Mouse (Mus musculus) Muller cell, postnatal 12 days (primary cell): Measurements from ENCODE around the gene Usp25.
A peak's percentile ranks its signal among the peaks of the same experiment; 100 is the strongest.

Source experiments
- DNase-seq: peaks from one replicate; pipeline ENCODE4 v3.0.0-alpha.2; 2015; ENCODE audit errors: inconsistent ontology term

Usp25 gene

DNA sequence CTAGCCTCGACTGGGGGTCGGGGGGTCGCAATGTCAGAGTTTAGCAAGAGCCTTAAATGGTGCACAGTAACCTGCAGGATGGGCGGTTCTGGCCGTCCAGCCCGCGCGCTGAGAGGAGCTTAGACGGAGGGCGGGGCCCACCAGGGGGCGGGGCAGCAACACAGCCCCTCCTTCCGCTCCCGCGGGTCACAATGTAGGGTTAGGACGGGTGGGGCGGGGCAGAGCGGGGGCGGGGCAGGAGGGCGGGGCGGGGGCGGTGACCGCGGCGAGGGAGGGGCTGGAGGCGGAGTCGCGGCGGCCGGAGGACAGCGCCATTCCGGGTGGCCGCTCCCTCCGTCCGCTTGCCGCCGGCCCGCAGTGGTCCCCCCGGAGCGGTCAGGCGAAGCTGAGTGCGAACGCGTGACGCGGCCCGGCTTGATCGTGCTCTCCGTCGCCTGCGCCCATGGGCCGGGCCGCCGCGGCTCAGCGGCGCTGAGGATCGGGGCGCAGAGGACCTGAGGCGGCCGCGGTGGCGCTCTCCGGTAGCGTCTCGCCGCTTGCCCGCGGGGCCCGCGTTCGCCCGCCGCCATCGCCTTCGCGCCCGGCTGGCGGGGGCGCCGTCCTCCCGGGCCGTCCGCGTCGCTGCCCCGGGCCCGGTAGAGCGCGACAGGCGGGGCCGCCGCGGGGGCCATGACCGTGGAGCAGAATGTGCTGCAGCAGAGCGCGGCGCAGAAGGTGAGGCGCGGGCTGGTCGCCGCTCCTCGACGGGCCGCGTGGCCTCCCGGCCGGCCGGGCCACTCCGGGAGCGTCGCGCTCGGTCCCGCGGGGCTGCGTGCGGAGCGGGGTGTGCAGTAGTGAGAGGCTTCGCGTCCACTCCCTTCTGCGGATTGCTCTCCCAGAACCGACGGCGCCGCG is at the start of gene Usp25:
Gene Usp25, plus strand, starts transcription at position 280 of the 894 bp plus-strand sequence.
- DNase-seq: peak; percentile 92

DNA sequence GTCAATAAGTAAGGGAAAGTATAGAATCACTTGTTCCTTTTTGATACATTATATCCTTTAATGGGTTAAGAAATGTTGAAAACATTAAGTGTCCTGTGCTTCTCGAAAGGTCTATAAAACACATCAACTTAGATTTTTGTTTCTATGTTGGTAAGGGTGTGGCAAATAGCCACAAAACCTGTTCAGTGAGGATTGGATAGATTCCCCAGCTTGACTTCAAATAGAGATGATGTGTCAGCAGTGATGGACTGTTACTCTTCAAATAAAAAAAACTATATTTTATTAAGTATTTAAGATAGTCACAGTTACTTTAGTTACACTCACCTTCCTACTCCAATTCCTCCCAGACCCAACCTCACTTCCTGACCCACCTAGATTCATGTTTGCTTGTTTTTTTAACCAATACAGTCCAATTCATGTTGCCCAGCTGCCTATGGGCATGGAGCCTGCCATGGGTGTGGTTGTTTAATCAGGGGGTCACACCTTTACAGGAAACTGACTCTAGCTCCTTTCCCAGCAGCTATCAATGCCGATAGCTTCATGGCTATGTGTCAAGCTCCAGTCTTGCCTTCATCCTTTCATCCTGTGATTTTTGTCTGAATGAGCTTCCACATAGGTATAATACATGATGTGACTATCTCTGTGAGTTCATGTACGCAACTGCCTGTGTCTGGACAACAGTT is 45.8 kb upstream of the Usp25 start:
- DNase-seq: no peak

DNA sequence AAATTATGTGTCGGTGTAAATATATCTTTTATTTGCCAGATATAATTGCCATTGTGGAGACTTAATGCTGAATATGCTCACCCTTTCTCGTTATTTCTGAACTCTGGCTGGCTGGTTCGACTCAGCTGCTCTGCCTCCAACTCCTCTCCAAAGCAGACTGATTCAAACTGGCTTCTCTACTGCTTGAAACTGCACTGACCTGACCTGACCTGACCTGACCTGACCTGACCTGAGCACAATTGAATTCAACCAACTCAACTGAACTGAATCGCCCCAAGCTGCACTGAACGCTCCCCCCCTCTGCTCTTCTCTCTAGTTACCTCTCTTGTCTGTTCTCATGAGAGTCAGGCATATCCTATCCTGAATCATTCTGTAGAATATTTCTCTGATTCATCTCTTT is 42.3 kb upstream of the Usp25 start:
- no peak for DNase-seq

DNA sequence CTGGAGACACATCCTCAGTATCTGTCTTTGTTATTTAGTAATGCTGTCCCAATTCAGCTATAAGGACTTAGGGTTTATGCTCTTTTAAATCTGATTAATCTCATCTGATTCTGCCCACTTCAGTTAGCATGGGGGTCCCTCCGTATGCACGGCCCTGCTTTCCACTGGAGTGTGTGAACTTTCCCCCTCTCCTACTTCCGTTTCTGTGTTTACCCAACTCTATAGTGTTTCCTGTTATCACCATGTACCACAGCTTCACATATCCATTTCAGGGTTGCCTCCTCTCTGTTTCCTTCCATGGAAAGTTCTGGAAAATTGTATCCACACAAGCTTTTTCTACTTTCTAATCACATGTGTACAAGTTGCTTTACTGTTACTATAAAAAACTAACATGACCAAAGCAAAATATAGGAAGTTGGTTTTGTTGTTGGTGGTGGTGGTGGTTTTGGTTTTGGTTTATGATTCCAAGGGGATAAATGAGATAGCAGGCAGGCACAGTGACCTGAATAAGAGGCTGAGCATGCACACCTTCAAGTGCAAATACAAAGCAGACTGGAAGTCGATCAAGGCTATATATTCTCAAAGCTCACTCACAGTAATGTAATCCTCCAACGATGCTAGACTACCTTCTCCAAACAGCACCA is 36.6 kb upstream of the Usp25 start:
- DNase-seq: no peak

DNA sequence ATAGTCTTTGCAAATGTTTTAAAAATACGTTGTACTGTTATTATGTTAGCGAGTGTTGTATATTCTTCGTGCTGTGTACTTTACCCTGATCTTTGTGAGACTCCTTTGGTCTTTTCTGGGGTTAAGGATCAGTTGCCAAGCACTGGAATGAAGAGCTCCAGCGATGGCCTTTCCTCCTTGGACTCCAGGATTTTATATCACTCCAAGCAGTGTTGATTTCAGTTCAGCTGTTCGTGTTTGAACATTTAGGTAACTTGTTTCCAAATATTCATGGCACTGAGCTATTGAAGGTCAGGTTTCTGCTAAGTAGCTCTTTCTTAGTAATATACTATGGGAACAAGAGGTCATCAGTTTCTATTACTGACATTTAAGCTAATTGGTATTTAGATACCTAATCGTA is 29.8 kb upstream of the Usp25 start:
- no peak for DNase-seq

DNA sequence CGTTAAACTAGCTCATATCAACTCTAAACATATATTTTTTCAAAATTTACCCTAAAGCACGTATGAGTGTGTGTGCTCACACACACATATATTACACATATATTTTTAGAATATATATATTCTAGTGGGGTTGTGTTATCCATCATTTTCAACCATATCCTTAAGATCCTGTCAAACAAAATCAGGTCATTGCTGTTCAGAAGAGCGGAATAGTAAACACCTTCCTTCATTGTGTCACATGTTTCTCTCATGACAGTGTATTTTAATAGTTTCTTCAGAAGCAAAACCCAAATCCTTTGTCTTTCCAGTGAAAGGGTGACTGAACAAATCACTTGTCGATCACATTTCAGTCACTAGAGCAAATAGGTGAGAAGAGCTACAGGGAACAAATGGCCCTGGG is 25.8 kb upstream of the Usp25 start:
- DNase-seq: no peak

DNA sequence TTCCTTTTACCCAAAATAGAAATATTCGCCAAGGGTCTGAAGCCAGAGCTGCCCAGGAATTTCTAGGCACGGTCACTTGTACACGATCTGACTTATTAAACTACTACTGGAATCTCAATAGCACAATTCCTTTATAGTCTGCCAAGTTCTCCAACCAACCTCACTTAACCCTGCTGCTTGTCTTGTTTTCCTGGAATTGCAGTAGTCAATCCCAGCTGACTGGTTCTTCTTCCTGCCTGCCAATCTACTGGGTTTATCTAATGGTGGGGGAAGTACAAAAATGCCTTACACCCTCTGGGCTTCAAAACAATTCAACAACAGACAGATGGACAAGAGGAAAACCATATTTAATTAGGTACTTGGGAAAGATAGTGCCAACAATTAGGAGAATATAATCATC is 9.6 kb upstream of the Usp25 start:
- DNase-seq: peak; percentile 84

DNA sequence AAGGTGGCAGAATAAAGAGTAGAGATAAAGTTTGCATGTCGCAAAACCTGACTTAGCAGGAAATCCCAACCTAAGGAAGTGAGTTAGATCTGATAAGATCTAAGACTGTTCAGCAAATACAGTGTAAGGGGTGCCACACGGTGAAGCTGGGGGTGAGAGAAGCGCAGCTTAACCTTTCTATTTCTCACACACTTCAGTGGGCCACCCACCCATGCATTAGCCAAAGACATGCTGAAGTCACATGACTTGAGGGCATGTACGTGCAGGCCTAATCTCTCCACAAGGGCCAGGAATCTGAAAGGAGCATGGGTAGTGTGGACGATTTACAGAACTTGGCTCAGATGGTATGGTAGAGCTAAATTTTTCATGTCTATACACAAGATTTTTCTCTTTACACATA is 4.3 kb upstream of the Usp25 start:
- DNase-seq: no peak

DNA sequence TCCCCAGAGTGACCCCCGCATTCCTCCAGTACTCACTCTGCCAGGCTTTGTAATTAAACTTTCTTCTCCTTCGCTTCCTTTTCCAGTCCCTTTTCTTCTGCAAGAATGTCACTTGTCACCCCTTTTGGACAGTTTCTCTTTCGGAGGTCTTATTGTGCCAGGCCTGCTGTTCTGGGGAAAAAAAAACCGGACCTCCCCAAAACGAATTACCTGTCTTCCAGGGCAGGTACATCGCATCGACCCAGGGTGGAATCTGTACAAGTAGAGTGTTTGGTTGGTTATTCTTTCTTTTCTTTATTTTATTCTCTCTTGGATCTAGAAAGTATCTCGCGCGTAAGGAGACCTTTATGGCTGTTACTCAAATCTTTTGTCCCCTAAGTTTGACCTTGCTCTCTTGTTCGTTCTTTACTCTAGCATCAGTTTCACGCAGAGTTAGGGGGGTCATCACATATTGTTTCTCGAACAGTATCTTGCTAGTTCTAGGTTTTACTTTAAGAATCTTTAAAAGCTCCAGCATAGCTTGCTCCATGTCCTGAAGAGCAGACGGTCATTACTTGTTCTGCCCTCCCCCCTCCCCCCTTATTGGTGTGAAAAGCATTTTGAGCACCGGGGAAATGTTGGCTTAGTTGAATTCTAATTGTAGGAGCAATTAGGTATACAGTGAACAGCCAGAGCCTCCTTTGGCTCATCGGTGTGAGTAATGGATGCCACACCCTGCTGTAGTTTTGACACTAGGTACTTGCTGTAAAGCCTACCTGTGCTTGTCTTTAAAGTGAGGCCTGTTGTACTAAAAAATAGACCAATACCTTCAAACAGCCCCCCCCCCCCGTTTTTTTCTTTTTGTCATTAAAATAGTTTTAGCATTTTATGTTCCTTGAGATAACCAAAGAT is 1.1 kb downstream of the Usp25 start:
- peak; percentile 41 for DNase-seq

DNA sequence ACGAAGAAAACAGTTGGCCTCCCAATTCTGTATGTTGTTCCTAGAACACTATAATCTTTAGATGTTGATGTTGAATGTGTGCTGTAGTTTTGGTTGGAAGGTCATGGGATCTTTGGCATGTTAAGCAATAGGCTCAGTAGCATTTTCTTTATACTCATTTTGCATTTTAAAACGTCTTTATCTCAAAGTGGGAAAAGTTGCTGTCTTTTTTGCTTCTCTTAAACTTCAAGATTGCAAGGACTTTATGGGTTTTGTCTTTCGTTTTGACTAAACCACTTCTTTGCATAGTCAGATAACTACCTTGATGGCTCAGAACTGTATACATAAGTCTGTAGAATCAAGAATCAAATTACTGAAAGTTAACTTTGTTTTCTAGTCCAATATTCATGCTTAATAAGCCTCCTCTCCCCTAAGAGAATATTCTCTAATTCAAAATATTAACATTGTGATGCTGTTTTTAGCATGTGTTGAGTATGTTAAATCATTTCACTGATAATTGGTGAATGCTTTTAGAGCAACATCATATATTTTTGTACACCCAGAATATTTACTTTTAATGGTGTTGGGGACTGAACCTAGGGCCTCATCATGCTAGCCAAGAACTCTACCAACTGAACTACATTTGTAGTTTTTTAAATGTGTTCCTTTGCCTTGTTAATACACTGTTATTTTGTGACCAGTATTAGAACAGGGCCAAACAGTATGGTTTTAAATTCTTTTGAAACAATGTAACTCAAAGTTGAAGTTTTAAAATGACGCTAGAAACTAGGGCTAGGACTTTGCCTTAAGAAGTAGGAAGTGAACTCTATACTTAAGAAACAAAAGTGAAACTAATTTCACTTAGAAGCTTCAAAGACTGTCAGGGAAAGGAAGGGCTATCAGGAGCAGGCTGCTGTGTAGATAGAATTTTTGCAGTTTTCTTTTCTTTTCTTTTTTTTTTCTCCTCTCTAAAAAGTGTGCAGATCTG is 2.2 kb downstream of the Usp25 start:
- no peak for DNase-seq

DNA sequence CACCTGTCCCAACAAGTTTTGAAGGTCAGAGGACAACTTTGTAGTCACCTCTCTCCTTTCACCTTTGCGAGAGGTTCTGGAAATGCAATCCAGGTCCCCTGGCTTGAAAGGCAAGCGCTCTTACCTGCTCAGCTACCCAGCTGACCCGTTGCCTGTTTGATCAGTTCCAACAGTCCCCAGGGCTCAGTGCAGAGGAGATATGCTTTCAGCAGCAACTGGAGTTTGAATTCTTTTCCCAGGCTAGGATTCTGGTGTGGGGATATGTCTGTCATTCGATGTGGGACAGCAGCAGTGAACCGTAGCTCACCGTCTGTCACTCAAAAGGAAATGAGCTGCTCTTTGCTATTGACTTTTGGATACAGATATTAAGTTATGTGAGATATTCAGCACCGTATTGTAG is 4.4 kb downstream of the Usp25 start:
- DNase-seq: no peak

DNA sequence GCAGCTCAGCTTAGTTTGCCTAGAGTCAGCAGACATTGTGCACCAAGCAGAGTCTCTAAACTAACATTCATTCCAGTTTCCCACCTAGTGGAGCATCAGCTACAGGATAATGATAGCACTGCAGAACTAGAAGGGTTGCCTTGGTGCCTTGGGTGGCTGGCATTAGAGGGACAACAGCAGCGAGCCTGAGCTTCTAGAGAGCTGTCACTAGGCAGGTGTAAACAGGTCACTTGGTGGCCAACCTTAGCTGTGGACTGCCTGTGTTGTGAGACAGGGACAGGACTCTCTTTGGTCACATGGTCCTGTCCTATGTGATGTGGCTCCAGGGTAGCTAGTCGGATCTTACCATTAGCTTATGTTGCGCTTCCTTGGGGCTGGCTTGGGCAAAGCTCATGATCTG is 6.7 kb downstream of the Usp25 start:
- DNase-seq: no peak

DNA sequence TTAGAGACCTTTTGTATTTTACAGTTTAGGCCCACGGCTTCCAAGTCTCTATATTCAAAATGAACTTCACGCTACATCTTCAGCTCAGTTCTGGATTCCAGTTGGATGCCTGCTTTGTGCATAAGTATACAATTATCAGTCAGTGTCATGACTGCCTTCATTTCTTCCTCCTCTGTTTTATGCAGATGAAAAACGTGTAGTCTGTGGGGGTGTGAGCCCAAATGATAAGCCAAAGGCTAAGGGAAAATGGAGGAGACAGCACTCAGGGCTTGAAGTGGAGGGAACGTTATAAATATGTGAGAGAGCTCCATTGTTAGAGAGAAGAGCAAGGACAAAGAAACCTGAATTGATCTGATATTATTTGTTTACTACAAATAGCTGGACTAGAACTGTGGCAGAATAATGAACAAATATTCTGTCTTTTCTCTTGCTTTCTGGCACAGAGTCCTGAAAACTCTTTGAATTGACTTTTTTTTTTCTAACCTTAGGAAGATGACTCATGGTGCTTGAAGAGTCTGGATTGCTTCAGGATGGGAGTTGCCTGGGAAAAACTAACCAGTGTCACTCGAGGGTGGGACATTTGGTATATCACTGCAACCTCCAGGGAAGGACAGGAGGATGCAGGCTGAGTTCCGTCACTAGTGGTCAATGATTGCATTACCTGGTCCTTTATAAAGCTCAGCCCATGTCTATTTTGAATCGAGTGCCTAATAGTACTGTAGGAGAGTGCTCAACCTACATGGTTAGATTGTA is 10.3 kb downstream of the Usp25 start:
- DNase-seq: peak; percentile 35

DNA sequence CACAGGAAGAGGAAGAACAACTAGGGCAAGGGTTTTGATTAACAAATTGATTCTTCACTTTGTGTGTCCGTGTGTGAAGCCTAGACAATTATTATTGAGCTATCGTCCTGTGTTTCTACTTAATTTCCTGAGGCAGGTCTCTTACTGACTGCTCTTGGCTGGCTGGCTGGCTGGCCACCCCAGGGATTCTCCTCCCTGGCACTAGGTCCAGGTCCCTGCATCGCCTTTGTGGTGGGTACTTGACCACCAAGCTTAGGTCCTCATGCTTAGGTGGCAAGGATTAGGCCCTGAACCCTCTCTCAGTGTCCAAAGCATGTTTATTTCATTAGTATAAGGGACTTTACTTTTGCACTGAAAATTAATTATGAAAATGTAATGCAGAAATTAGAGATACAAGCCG is 12.6 kb downstream of the Usp25 start:
- no peak for DNase-seq

DNA sequence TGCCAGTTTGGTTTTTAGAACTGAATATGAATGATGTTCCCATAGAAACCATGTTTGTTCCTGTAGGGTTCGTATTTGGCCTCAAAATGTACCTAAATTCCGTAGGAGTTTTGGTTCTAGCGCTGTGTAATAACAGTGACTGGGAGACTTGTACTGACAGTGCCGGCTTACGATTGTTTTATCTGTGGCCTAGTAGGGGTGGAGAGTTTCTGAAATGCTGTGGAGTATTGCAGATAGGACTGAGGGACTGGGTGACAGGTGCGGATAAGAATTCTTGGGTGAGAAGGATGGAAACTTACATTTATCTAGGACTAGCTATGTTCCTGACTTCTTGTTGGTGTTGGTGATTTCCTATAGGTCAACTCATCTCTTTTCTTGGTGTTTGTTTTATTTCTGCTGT is 13.4 kb downstream of the Usp25 start:
- DNase-seq: no peak

DNA sequence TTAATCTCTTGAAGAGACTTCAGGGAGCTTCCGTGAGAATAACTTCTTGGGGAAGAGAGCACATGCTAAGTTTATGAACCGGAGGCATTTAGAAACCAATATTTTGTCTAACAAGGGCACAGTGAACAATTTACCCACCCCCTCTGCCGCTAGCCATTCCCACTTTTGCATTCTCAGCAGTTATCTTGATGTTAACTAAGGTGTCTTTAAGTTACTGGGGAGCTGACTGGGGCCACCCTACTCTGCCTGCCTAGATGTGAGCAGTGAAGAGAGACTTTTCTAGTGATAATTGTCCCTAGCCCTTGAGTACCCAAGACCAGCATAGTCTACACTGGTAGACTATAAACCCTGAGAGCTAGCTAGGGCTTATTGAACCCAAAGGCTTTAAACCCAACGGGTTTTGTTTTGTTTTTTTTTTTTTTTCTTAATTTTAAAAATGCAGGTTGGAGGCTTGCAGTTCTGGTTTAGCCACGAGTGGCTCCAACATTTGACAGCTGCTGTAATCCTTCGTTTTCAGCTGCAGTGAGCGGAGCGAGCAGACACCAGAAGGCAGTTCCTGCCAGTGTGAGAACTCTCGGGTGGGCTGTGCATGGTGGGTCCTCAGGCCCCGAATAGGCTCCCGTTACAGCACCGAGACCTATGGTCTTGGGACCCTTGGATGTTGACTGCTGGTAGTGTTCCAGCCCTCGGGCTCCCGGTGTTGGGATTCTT is 14.6 kb downstream of the Usp25 start:
- DNase-seq: no peak

DNA sequence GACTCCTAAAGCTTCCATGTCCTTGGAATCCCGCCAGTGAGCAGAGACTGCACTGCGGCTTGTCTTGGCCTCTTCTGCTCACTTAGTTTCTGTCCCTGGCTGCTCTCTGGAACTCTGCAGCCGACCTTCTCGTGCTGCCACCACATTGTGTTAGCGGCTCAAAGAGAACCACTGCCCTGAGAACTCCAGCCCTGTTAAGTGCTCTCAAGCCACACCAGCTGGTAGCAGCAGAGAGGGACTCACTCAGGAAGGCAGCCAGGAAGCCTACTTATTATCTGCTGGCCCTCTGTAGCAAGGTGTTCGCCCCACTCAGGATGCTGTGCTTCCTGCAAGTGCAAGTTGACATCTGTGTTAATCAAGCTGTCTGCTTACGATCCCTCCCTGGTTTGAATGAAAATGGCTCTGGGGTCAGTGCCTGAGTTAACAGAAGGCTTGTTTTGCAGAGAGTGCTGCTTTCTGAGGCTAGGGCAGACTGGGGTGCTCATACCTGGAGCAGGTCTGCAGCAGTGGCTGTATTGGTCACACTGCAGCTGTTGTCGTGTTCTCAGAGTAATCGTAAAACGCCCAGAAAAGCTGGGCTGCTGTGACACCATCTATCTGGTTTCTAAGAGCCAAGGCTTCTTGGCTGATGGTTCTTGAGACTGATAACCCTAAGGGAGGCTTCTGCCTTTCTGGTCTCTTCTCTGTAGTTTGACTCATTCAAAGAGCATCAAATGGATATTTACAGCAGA is 15.3 kb downstream of the Usp25 start:
- peak; percentile 21 for DNase-seq

DNA sequence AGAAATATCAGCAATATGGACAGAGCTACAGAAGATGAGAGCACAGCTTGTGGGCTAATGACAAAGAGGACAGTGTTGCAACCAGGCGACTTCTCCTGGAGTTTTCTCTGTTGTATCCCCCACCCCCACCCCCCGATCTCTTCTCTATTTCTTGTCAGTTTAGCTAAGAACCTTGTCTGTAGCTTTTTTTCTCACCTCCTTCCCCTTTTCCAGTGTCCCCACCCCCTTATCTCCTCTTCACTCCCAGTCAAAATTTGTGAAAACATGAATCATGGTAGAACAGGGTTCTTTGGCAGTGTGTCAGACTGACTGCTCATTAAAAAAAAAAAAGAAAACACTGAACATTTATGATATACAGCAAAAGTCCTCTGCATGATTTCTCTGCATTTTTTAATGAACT is 16.9 kb downstream of the Usp25 start:
- DNase-seq: peak; percentile 54
